In genomic region chr5:139344687-139345363, GRCm38 (mm10) we compare ENCODE assay signal across 7 mouse cellular contexts. TPM values are rescaled to one million over a fixed set of nuclear protein-coding genes. Genes with fewer than 3 reads are reported as not detected.
DNase-seq lines count a peak whose midpoint lies in the region; ATAC-seq and TF ChIP-seq lines count a peak whose summit lies in the region.

No protein-coding gene starts in this region.

- H3K27me3 ChIP-seq in intestine, postnatal 0 days (replicated peaks; ENCODE audit: control insufficient read depth, insufficient read depth, low read length), result no peaks in the 10 kb centered on the region
- H3K27me3 ChIP-seq in limb, embryonic 10.5 days (ENCODE audit: low read depth, poor library complexity, severe bottlenecking), result no peaks in the 10 kb centered on the region
- H3K27me3 ChIP-seq in midbrain, embryonic 13.5 days, result 0 out of 2 replicates have a peak, but pooled peaks cover 7% of the 10 kb centered on the region

- peak overlapping the region; percentile 79 for H3K4me3 ChIP-seq in intestine, postnatal 0 days (ENCODE audit: low read depth, low read length)
- H3K4me3 ChIP-seq in limb, embryonic 10.5 days, result peak overlapping the region; percentile 87
- peak overlapping the region; percentile 75 for H3K4me3 ChIP-seq in midbrain, embryonic 13.5 days (replicated peaks)

- under 1% methylated on average over 33 of the region's 33 CpGs for WGBS in intestine, postnatal 0 days
- under 1% methylated on average over 33 of the region's 33 CpGs for WGBS in limb, embryonic 10.5 days
- WGBS in midbrain, embryonic 13.5 days, result under 1% methylated on average over 33 of the region's 33 CpGs

- H3K36me3 ChIP-seq in intestine, postnatal 0 days (ENCODE audit: control insufficient read depth, insufficient read depth), result peaks cover 27% of the 10 kb centered on the region
- H3K36me3 ChIP-seq in limb, embryonic 10.5 days, result peaks cover 30% of the 10 kb centered on the region
- peaks cover 29% of the 10 kb centered on the region for H3K36me3 ChIP-seq in midbrain, embryonic 13.5 days

- peaks cover 3% of the 10 kb centered on the region; the same call in 1 of the 2 replicates for H3K4me1 ChIP-seq in intestine, postnatal 0 days (replicated peaks; ENCODE audit: control insufficient read depth, insufficient read depth, low read length)
- H3K4me1 ChIP-seq in limb, embryonic 10.5 days, result peaks cover 16% of the 10 kb centered on the region
- peaks cover 24% of the 10 kb centered on the region for H3K4me1 ChIP-seq in midbrain, embryonic 13.5 days (replicated peaks)

- no peaks in the 10 kb centered on the region for H3K9me3 ChIP-seq in intestine, postnatal 0 days (ENCODE audit: control insufficient read depth)
- H3K9me3 ChIP-seq in limb, embryonic 10.5 days (replicated peaks), result no peaks in the 10 kb centered on the region
- no peaks in the 10 kb centered on the region for H3K9me3 ChIP-seq in midbrain, embryonic 13.5 days

- peak overlapping the region; percentile 82 for H3K4me2 ChIP-seq in intestine, postnatal 0 days (replicated peaks; ENCODE audit: low read depth)
- H3K4me2 ChIP-seq in midbrain, embryonic 13.5 days (replicated peaks), result peak overlapping the region; percentile 96

- peak overlapping the region; percentile 77 for H3K27ac ChIP-seq in intestine, postnatal 0 days (ENCODE audit: low read depth, low read length)
- H3K27ac ChIP-seq in limb, embryonic 10.5 days, result peak overlapping the region; percentile 89
- peak overlapping the region; percentile 80 for H3K27ac ChIP-seq in midbrain, embryonic 13.5 days

- 0 out of 2 replicates have a peak, but pooled peaks have one; percentile 3 for TF ChIP-seq CTCF in intestine, postnatal 0 days (IDR thresholded peaks at IDR 0.05; ENCODE audit: low read depth)

- ATAC-seq in intestine, postnatal 0 days, result peak; percentile 85
- peak; percentile 90 for ATAC-seq in midbrain, embryonic 13.5 days

- DNase-seq in adrenal gland, adult 8-10 months, result peak; percentile 95
- peak; percentile 96 for DNase-seq in embryo, embryonic 9.5 days (ENCODE audit: extremely low spot score)
- DNase-seq in gastrocnemius, postnatal 4 days (ENCODE audit: low spot score in 2 of 2), result peak; percentile 91 to 95
- DNase-seq in limb, embryonic 10.5 days (ENCODE audit: low spot score), result peak; percentile 94
- DNase-seq in spleen, adult 12 weeks (ENCODE audit: low spot score), result peak; percentile 95

- H3K9ac ChIP-seq in intestine, postnatal 0 days (ENCODE audit: low read depth, low read length), result peak overlapping the region; percentile 91
- H3K9ac ChIP-seq in midbrain, embryonic 13.5 days (replicated peaks), result peak overlapping the region; percentile 88

RNA-seq across cellular contexts. Expression of gene Cox19, which starts 6.4 kb away (rescaled TPM):
- total RNA-seq in adrenal gland, adult 8-10 months (2022), result 10 to 100 TPM; 59.6 to 79.9 (median 66.5) TPM
- total RNA-seq in gastrocnemius, postnatal 4 days (2021), result 10 to 100 TPM; 58.0 to 61.4 TPM
- 181 and 184 TPM in 2 replicates for polyA plus RNA-seq in intestine, postnatal 0 days (2015; fragmentation: Nextera tagmentation; extraction: Ambion mirVana)
- polyA plus RNA-seq in limb, embryonic 10.5 days (2016; fragmentation: Nextera tagmentation; extraction: Ambion mirVana), result 110 and 118 TPM in 2 replicates
- polyA plus RNA-seq in midbrain, embryonic 13.5 days (2015; fragmentation: Nextera tagmentation; extraction: Ambion mirVana), result 120 and 131 TPM in 2 replicates

RNA-seq across cellular contexts. Expression of gene Cyp2w1, which starts 7.6 kb away (rescaled TPM):
- total RNA-seq in adrenal gland, adult 8-10 months (2022), result not detected
- not detected for total RNA-seq in gastrocnemius, postnatal 4 days (2021)
- 15.8 and 18.1 TPM in 2 replicates for polyA plus RNA-seq in intestine, postnatal 0 days (2015; fragmentation: Nextera tagmentation; extraction: Ambion mirVana)
- not detected in 2 replicates for polyA plus RNA-seq in limb, embryonic 10.5 days (2016; fragmentation: Nextera tagmentation; extraction: Ambion mirVana)
- polyA plus RNA-seq in midbrain, embryonic 13.5 days (2015; fragmentation: Nextera tagmentation; extraction: Ambion mirVana), result not detected in 2 replicates

RNA-seq across cellular contexts. Expression of gene Adap1, which starts 19.4 kb away (rescaled TPM):
- total RNA-seq in adrenal gland, adult 8-10 months (2022), result 1 to 10 TPM; 2.5 to 7.0 (median 3.9) TPM
- total RNA-seq in gastrocnemius, postnatal 4 days (2021), result 1 to 10 TPM; 5.4 to 6.9 TPM
- polyA plus RNA-seq in intestine, postnatal 0 days (2015; fragmentation: Nextera tagmentation; extraction: Ambion mirVana), result 33.4 and 33.8 TPM in 2 replicates
- polyA plus RNA-seq in limb, embryonic 10.5 days (2016; fragmentation: Nextera tagmentation; extraction: Ambion mirVana), result 0.26 and 0.46 TPM in 2 replicates
- polyA plus RNA-seq in midbrain, embryonic 13.5 days (2015; fragmentation: Nextera tagmentation; extraction: Ambion mirVana), result 13.8 and 14.5 TPM in 2 replicates

RNA-seq across cellular contexts. Expression of gene Gpr146, which starts 32.7 kb away (rescaled TPM):
- total RNA-seq in adrenal gland, adult 8-10 months (2022), result 10 to 100 TPM; 13.6 to 25.0 (median 18.1) TPM
- 10 to 100 TPM in 1 of 2 experiments, 1 to 10 TPM in 1; 8.8 to 10.2 TPM for total RNA-seq in gastrocnemius, postnatal 4 days (2021)
- polyA plus RNA-seq in intestine, postnatal 0 days (2015; fragmentation: Nextera tagmentation; extraction: Ambion mirVana), result 2.5 and 2.6 TPM in 2 replicates
- 2.2 and 2.3 TPM in 2 replicates for polyA plus RNA-seq in limb, embryonic 10.5 days (2016; fragmentation: Nextera tagmentation; extraction: Ambion mirVana)
- polyA plus RNA-seq in midbrain, embryonic 13.5 days (2015; fragmentation: Nextera tagmentation; extraction: Ambion mirVana), result 1.7 TPM in 2 replicates

Comparison
In these comparisons a context has a peak if more than half of its experiments do, and no peak if none do; other contexts are left out.
1. Peak in every context shown above with its lines: DNase-seq, ATAC-seq, H3K4me3 ChIP-seq and H3K27ac ChIP-seq.
2. RNA of gene Cyp2w1, which starts 7.6 kb away (polyA plus RNA-seq): 15.8 to 18.1 TPM in intestine, postnatal 0 days; not detected in limb, embryonic 10.5 days and not detected in midbrain, embryonic 13.5 days; every median in the first group is over 10 times any median in the second.
3. RNA of gene Adap1, which starts 19.4 kb away (polyA plus RNA-seq): 33.4 to 33.8 TPM in intestine, postnatal 0 days and 13.8 to 14.5 TPM in midbrain, embryonic 13.5 days; 0.26 to 0.46 TPM in limb, embryonic 10.5 days; every median in the first group is over 10 times any median in the second.